Mouse (Mus musculus) kidney, adult 2 months (tissue): ENCODE results near the gene Sardh.

Source experiments
- CTCF ChIP-seq: fragments of 200-500 bp; conservative IDR thresholded peaks from 2 replicates; pipeline ENCODE4 v1.5.1; 2011; ENCODE audit warnings: low read depth, mild to moderate bottlenecking, control low read depth, low read length, moderate library complexity, mixed read lengths; ENCODE audit not compliant: insufficient read depth, insufficient read length
- POLR2A ChIP-seq: fragments of 200-500 bp; IDR thresholded peaks from one replicate; pipeline ENCODE4 v1.6.1; 2011; ENCODE audit warnings: low read depth, low read length, control low read depth

DNA sequence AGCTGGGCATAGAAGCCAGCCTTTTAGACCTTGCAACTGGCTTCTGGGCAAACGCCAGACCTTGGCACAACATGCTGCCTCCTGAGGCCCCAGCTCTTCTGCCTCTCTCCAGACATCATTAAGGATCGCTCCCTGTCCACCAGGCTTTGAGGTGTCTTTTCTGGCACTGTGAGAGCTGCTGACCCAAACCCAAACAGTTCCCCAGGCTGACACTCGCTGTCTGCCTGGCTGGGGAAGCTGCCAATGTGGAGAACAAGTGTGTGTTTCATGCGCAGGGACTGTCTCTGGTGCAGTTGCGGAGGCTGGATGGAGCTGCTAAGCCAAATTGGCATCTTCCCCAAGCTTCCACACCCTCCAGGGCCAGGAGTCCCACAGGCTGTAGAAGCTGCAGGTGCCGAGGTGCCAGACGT, 25.1 kb downstream of the Sardh start:
- no peak for TF ChIP-seq CTCF
- no peak for TF ChIP-seq POLR2A
